Mouse (Mus musculus): ENCODE data around the gene Catsperd. TPM values are rescaled to one million over a fixed set of nuclear protein-coding genes. Genes with fewer than 3 reads are reported as not detected.

Catsperd gene
- polyA plus RNA-seq, 1 experiment from 2014 or later, result 0.50 TPM

- Histone ChIP-seq H3K9ac (no peak overlapping the region), H3K36me3 (peaks cover 100% of the 10 kb centered on the region), H3K27me3 (replicated peaks) (no peaks in the 10 kb centered on the region), H3K4me2 (no peak overlapping the region), H3K9me3 (replicated peaks) (no peaks in the 10 kb centered on the region), H3K4me1 (0 out of 2 replicates have a peak, but pooled peaks cover 4% of the 10 kb centered on the region), H3K4me3 (no peak overlapping the region), H3K27ac (no peak overlapping the region)
- WGBS (ENCODE audit: insufficient replicate concordance), result 88% methylated on average over 4 of the region's 4 CpGs
- ATAC-seq, result no peak
Observed at GRCm38 (mm10) chr17:56703038-56703437, 75.1 kb downstream of the Catsperd start.

GRCm38 (mm10) chr17:56706515-56706914 lies 78.6 kb downstream of the Catsperd start:
- ATAC-seq, result peak; percentile 53
- no peak overlapping the region for H3K4me3 ChIP-seq
- H3K36me3 ChIP-seq, result peaks cover 100% of the 10 kb centered on the region
- H3K9me3 ChIP-seq (replicated peaks), result no peaks in the 10 kb centered on the region
- 0 out of 2 replicates have a peak, but pooled peaks cover 4% of the 10 kb centered on the region for H3K4me1 ChIP-seq
- H3K27me3 ChIP-seq (replicated peaks), result no peaks in the 10 kb centered on the region
- WGBS (ENCODE audit: insufficient replicate concordance), result 79% methylated on average over 1 of the region's 1 CpGs
- H3K4me2 ChIP-seq, result no peak overlapping the region
- H3K27ac ChIP-seq, result no peak overlapping the region
- no peak overlapping the region for H3K9ac ChIP-seq

GRCm38 (mm10) chr17:56708692-56709091 lies 80.7 kb downstream of the Catsperd start:
- Histone ChIP-seq H3K9ac (no peak overlapping the region), H3K9me3 (replicated peaks) (no peaks in the 10 kb centered on the region), H3K27ac (no peak overlapping the region), H3K36me3 (peaks cover 97% of the 10 kb centered on the region), H3K27me3 (replicated peaks) (no peaks in the 10 kb centered on the region), H3K4me1 (0 out of 2 replicates have a peak, but pooled peaks cover 6% of the 10 kb centered on the region), H3K4me2 (no peak overlapping the region), H3K4me3 (no peak overlapping the region)
- no peak for ATAC-seq
- 87% methylated on average over 4 of the region's 4 CpGs for WGBS (ENCODE audit: insufficient replicate concordance)

GRCm38 (mm10) chr17:56709708-56710107 lies 81.8 kb downstream of the Catsperd start:
- Histone ChIP-seq H3K4me2 (no peak overlapping the region), H3K9me3 (replicated peaks) (no peaks in the 10 kb centered on the region), H3K4me1 (0 out of 2 replicates have a peak, but pooled peaks cover 6% of the 10 kb centered on the region), H3K27ac (no peak overlapping the region), H3K9ac (no peak overlapping the region), H3K27me3 (replicated peaks) (no peaks in the 10 kb centered on the region), H3K4me3 (no peak overlapping the region), H3K36me3 (peaks cover 87% of the 10 kb centered on the region)
- 91% methylated on average over 3 of the region's 3 CpGs for WGBS (ENCODE audit: insufficient replicate concordance)
- no peak for ATAC-seq

Other genes starting within 250 kb of the Catsperd start
- gene Ptprs, start 151.7 kb upstream of the Catsperd start, polyA plus RNA-seq (2016; fragmentation: Nextera tagmentation; extraction: Ambion mirVana), result 19.3 and 21.2 TPM in 2 replicates
- gene Znrf4, start 115.7 kb upstream of the Catsperd start, polyA plus RNA-seq (2016; fragmentation: Nextera tagmentation; extraction: Ambion mirVana), result not detected in 2 replicates
- 0.20 and 0.25 TPM in 2 replicates for gene Gm20219, start 73.8 kb upstream of the Catsperd start, polyA plus RNA-seq (2016; fragmentation: Nextera tagmentation; extraction: Ambion mirVana)
- 58.9 and 63.6 TPM in 2 replicates for gene Safb2, start 43.6 kb upstream of the Catsperd start, polyA plus RNA-seq (2016; fragmentation: Nextera tagmentation; extraction: Ambion mirVana)
- 73.6 and 79.1 TPM in 2 replicates for gene Safb, start 43.3 kb upstream of the Catsperd start, polyA plus RNA-seq (2016; fragmentation: Nextera tagmentation; extraction: Ambion mirVana)
- gene 2410015M20Rik, start 18.4 kb upstream of the Catsperd start, polyA plus RNA-seq (2016; fragmentation: Nextera tagmentation; extraction: Ambion mirVana), result 176 and 179 TPM in 2 replicates
- gene Rpl36, start 14.7 kb upstream of the Catsperd start, polyA plus RNA-seq (2016; fragmentation: Nextera tagmentation; extraction: Ambion mirVana), result 1,562 and 1,574 TPM in 2 replicates
- gene Lonp1, start 1.3 kb upstream of the Catsperd start, polyA plus RNA-seq (2016; fragmentation: Nextera tagmentation; extraction: Ambion mirVana), result 61.7 and 65.4 TPM in 2 replicates
- 66.3 and 67.5 TPM in 2 replicates for gene Ranbp3, start 45.2 kb downstream of the Catsperd start, polyA plus RNA-seq (2016; fragmentation: Nextera tagmentation; extraction: Ambion mirVana)
- 265 and 282 TPM in 2 replicates for gene Ndufa11, start 89.6 kb downstream of the Catsperd start, polyA plus RNA-seq (2016; fragmentation: Nextera tagmentation; extraction: Ambion mirVana)
- gene Vmac, start 89.9 kb downstream of the Catsperd start, polyA plus RNA-seq (2016; fragmentation: Nextera tagmentation; extraction: Ambion mirVana), result 3.8 and 4.0 TPM in 2 replicates
- gene Nrtn, start 129.4 kb downstream of the Catsperd start, polyA plus RNA-seq (2016; fragmentation: Nextera tagmentation; extraction: Ambion mirVana), result 3.2 and 4.1 TPM in 2 replicates
- 24.1 and 24.6 TPM in 2 replicates for gene Dus3l, start 136.6 kb downstream of the Catsperd start, polyA plus RNA-seq (2016; fragmentation: Nextera tagmentation; extraction: Ambion mirVana)
- gene Prr22, start 142.1 kb downstream of the Catsperd start, polyA plus RNA-seq (2016; fragmentation: Nextera tagmentation; extraction: Ambion mirVana), result 1.1 and 1.2 TPM in 2 replicates
- gene Rfx2, start 202.9 kb downstream of the Catsperd start, polyA plus RNA-seq (2016; fragmentation: Nextera tagmentation; extraction: Ambion mirVana), result 12.6 and 13.6 TPM in 2 replicates
- gene Acsbg2, start 246.3 kb downstream of the Catsperd start, polyA plus RNA-seq (2016; fragmentation: Nextera tagmentation; extraction: Ambion mirVana), result not detected in 2 replicates
- gene 1700061G19Rik, start 247.3 kb downstream of the Catsperd start, polyA plus RNA-seq (2016; fragmentation: Nextera tagmentation; extraction: Ambion mirVana), result 0.08 and 0.11 TPM in 2 replicates

Data from liver, embryonic 12.5 days (tissue).